Mouse (Mus musculus) heart, embryonic 12.5 days (tissue): Measurements from ENCODE around the gene Ccr7. TPM values are rescaled to one million over a fixed set of nuclear protein-coding genes. Genes with fewer than 3 reads are reported as not detected.

Experiments
- ATAC-seq: fragments of 200-750 bp; cut with Nextera tagmentation; 2 replicates; pipeline ENCODE4 v1.8.0; 2017; ENCODE audit warnings: moderate TSS enrichment, moderate library complexity; ENCODE audit not compliant: insufficient number of reproducible peaks, low FRiP score
- H3K27ac ChIP-seq: fragments of 300-500 bp; sonication (generic); 2 replicates; pipeline ENCODE4 v1.5.1; 2016; ENCODE audit warnings: mild to moderate bottlenecking, moderate library complexity; ENCODE audit not compliant: poor library complexity, severe bottlenecking
- H3K27me3 ChIP-seq: fragments of 300-500 bp; sonication (generic); replicated peaks from 2 replicates; pipeline ENCODE4 v1.6.1; 2016; ENCODE audit warnings: mild to moderate bottlenecking, moderate library complexity
- H3K36me3 ChIP-seq: fragments of 300-500 bp; sonication (generic); 2 replicates; pipeline ENCODE4 v1.6.1; 2016; ENCODE audit warnings: mild to moderate bottlenecking, moderate library complexity
- H3K4me1 ChIP-seq: fragments of 300-500 bp; sonication (generic); replicated peaks from 2 replicates; pipeline ENCODE4 v1.6.1; 2016; ENCODE audit warnings: mild to moderate bottlenecking
- H3K4me2 ChIP-seq: fragments of 300-500 bp; sonication (generic); 2 replicates; pipeline ENCODE4 v1.6.1; 2016; ENCODE audit warnings: mild to moderate bottlenecking, moderate library complexity
- H3K4me3 ChIP-seq: fragments of 300-500 bp; sonication (generic); 2 replicates; pipeline ENCODE4 v1.5.1; 2016; ENCODE audit warnings: mild to moderate bottlenecking
- H3K9ac ChIP-seq: fragments of 300-500 bp; sonication (generic); 2 replicates; pipeline ENCODE4 v1.6.1; 2016; ENCODE audit warnings: mild to moderate bottlenecking, moderate library complexity
- H3K9me3 ChIP-seq: fragments of 300-500 bp; sonication (generic); replicated peaks from 2 replicates; pipeline ENCODE4 v1.6.1; 2016; ENCODE audit warnings: mild to moderate bottlenecking, moderate library complexity
- WGBS: fragments of 180-500 bp; shearing (Covaris S2); methylation state at CpG from one replicate; pipeline ENCODE4 v1.1.7; 2016; 5-methylcytosine and 5-hydroxymethylcytosine counted together
- polyA plus RNA-seq: library from polyadenylated mRNA; unstranded; fragments of >200 nt; fragmentation: Nextera tagmentation; extraction: Ambion mirVana; gene quantifications from 2 replicates; pipeline ENCODE4 v1.2.1, GENCODE M21; 2016

The Ccr7 gene
- polyA plus RNA-seq, 1 experiment from 2014 or later = 0.08 TPM

- Histone ChIP-seq H3K9me3 (no peaks in the 10 kb centered on the region), H3K4me3 (no peak overlapping the region), H3K27ac (no peak overlapping the region), H3K36me3 (no peaks in the 10 kb centered on the region), H3K4me2 (no peak overlapping the region), H3K4me1 (peaks cover 15% of the 10 kb centered on the region), H3K9ac (no peak overlapping the region), H3K27me3 (no peaks in the 10 kb centered on the region)
- ATAC-seq = no peak
- 89% methylated on average over 7 of the region's 7 CpGs for WGBS
Measured at GRCm38 (mm10) chr11:99111631-99112030, 43.2 kb downstream of the Ccr7 start.

- WGBS = 69% methylated on average over 11 of the region's 11 CpGs
- Histone ChIP-seq H3K4me2 (no peak overlapping the region), H3K36me3 (no peaks in the 10 kb centered on the region), H3K9me3 (no peaks in the 10 kb centered on the region), H3K4me1 (peaks cover 20% of the 10 kb centered on the region), H3K27ac (no peak overlapping the region), H3K27me3 (no peaks in the 10 kb centered on the region), H3K9ac (no peak overlapping the region), H3K4me3 (no peak overlapping the region)
- ATAC-seq = no peak
Measured at GRCm38 (mm10) chr11:99111155-99111554, 43.7 kb downstream of the Ccr7 start.

- no peak for ATAC-seq
- Histone ChIP-seq H3K4me1 (peaks cover 22% of the 10 kb centered on the region), H3K36me3 (no peaks in the 10 kb centered on the region), H3K9ac (no peak overlapping the region), H3K27me3 (no peaks in the 10 kb centered on the region), H3K4me2 (no peak overlapping the region), H3K9me3 (no peaks in the 10 kb centered on the region), H3K4me3 (no peak overlapping the region), H3K27ac (no peak overlapping the region)
- WGBS = 84% methylated on average over 15 of the region's 15 CpGs
Measured at GRCm38 (mm10) chr11:99110370-99111110, 44.3 kb downstream of the Ccr7 start.

- Histone ChIP-seq H3K27ac (no peak overlapping the region), H3K36me3 (no peaks in the 10 kb centered on the region), H3K4me3 (no peak overlapping the region), H3K9me3 (no peaks in the 10 kb centered on the region), H3K9ac (no peak overlapping the region), H3K4me2 (no peak overlapping the region), H3K4me1 (peaks cover 22% of the 10 kb centered on the region), H3K27me3 (no peaks in the 10 kb centered on the region)
- 56% methylated on average over 3 of the region's 3 CpGs for WGBS
- no peak for ATAC-seq
Measured at GRCm38 (mm10) chr11:99108296-99108695, 46.6 kb downstream of the Ccr7 start.

GRCm38 (mm10) chr11:99105981-99106726 lies 48.7 kb downstream of the Ccr7 start:
- Histone ChIP-seq H3K4me2 (no peak overlapping the region), H3K36me3 (no peaks in the 10 kb centered on the region), H3K4me3 (no peak overlapping the region), H3K9ac (no peak overlapping the region), H3K4me1 (peaks cover 19% of the 10 kb centered on the region; the same call in 1 of the 2 replicates), H3K27me3 (no peaks in the 10 kb centered on the region), H3K27ac (no peak overlapping the region), H3K9me3 (no peaks in the 10 kb centered on the region)
- WGBS = 56% methylated on average over 12 of the region's 12 CpGs
- ATAC-seq = no peak

- no peak overlapping the region for H3K27ac ChIP-seq
- 63% methylated on average over 9 of the region's 9 CpGs for WGBS
Measured at GRCm38 (mm10) chr11:99104609-99105410, 50.1 kb downstream of the Ccr7 start.

GRCm38 (mm10) chr11:99102575-99103270 lies 52.2 kb downstream of the Ccr7 start:
- H3K4me1 ChIP-seq = peaks cover 19% of the 10 kb centered on the region; the same call in 1 of the 2 replicates
- WGBS = 82% methylated on average over 9 of the region's 9 CpGs
- no peaks in the 10 kb centered on the region for H3K9me3 ChIP-seq
- ATAC-seq = no peak
- no peak overlapping the region for H3K27ac ChIP-seq
- no peaks in the 10 kb centered on the region for H3K27me3 ChIP-seq
- H3K4me2 ChIP-seq = no peak overlapping the region
- H3K36me3 ChIP-seq = no peaks in the 10 kb centered on the region
- no peak overlapping the region for H3K9ac ChIP-seq
- no peak overlapping the region for H3K4me3 ChIP-seq

More at GRCm38 (mm10) chr11:99104609-99105410, 50.1 kb downstream of the Ccr7 start:
- Histone ChIP-seq H3K9me3 (no peaks in the 10 kb centered on the region), H3K27me3 (no peaks in the 10 kb centered on the region), H3K4me2 (no peak overlapping the region), H3K36me3 (no peaks in the 10 kb centered on the region), H3K9ac (no peak overlapping the region), H3K4me1 (peaks cover 19% of the 10 kb centered on the region; the same call in 1 of the 2 replicates), H3K4me3 (no peak overlapping the region)
- no peak for ATAC-seq

GRCm38 (mm10) chr11:99101693-99102092 lies 53.2 kb downstream of the Ccr7 start:
- Histone ChIP-seq H3K4me1 (peaks cover 16% of the 10 kb centered on the region; the same call in 1 of the 2 replicates), H3K4me2 (no peak overlapping the region), H3K27me3 (no peaks in the 10 kb centered on the region), H3K27ac (no peak overlapping the region), H3K9ac (no peak overlapping the region), H3K4me3 (no peak overlapping the region), H3K36me3 (no peaks in the 10 kb centered on the region), H3K9me3 (no peaks in the 10 kb centered on the region)
- ATAC-seq = no peak
- 38% methylated on average over 8 of the region's 8 CpGs for WGBS

- WGBS = 77% methylated on average over 5 of the region's 5 CpGs
- no peak for ATAC-seq
- Histone ChIP-seq H3K9ac (no peak overlapping the region), H3K4me3 (no peak overlapping the region), H3K27ac (no peak overlapping the region), H3K27me3 (no peaks in the 10 kb centered on the region), H3K36me3 (no peaks in the 10 kb centered on the region), H3K4me1 (peaks cover 8% of the 10 kb centered on the region; the same call in 1 of the 2 replicates), H3K9me3 (no peaks in the 10 kb centered on the region), H3K4me2 (no peak overlapping the region)
Measured at GRCm38 (mm10) chr11:99100215-99100614, 54.7 kb downstream of the Ccr7 start.

- no peak for ATAC-seq
- Histone ChIP-seq H3K4me2 (no peak overlapping the region), H3K27me3 (no peaks in the 10 kb centered on the region), H3K9ac (no peak overlapping the region), H3K9me3 (no peaks in the 10 kb centered on the region), H3K27ac (0 out of 2 replicates have a peak overlapping the region, but pooled peaks have one; percentile 13), H3K4me1 (peaks cover 8% of the 10 kb centered on the region; the same call in 1 of the 2 replicates), H3K4me3 (no peak overlapping the region), H3K36me3 (no peaks in the 10 kb centered on the region)
- 70% methylated on average over 7 of the region's 7 CpGs for WGBS
Measured at GRCm38 (mm10) chr11:99099516-99099915, 55.4 kb downstream of the Ccr7 start.
